8 mouse cellular contexts compared by ENCODE assay signal in genomic region chr5:113993487-113994465, GRCm38 (mm10). TPM values are rescaled to one million over a fixed set of nuclear protein-coding genes. Genes with fewer than 3 reads are reported as not detected.
DNase-seq lines count a peak whose midpoint lies in the region; ATAC-seq and TF ChIP-seq lines count a peak whose summit lies in the region.

TSS of gene Ssh1 (minus strand) at chr5:113993894.

- H3K4me1 ChIP-seq in ES-E14 (ENCODE audit: control insufficient read depth in 2 of 2, insufficient read depth in 2 of 2, low read length in 2 of 2, poor library complexity in 1 of 2) = peaks cover 5 to 14% of the 10 kb centered on the region in 2 experiments; a peak in 2 of 4 replicates

- peak; percentile 72 for ATAC-seq in frontal cortex, adult (ENCODE audit: low TSS enrichment)
- ATAC-seq in hematopoietic stem cell, adult 5-6 weeks (replicated peaks in 1 of 2; ENCODE audit: insufficient read depth in 1 of 2, low FRiP score in 2 of 2, low TSS enrichment in 1 of 2, low read depth in 1 of 2, poor library complexity in 2 of 2, severe bottlenecking in 2 of 2) = 0 out of 4 replicates have a peak, but pooled peaks have one; percentile 30 to 31

- in situ Hi-C loops in ES-E14 (cut with MboI; ENCODE audit: low sequenced_read_pairs in 2 of 2, unreplicated experiment in 2 of 2) = no loop called here

- H3K27ac ChIP-seq in ES-E14 (ENCODE audit: insufficient read depth, low read depth, low read length, poor library complexity, severe bottlenecking) = peak within 1 kb of the TSS; percentile 72; the same call in 1 of the 2 replicates

- H3K9ac ChIP-seq in ES-E14 (ENCODE audit: insufficient read depth, low read depth, low read length, poor library complexity, severe bottlenecking) = peak within 1 kb of the TSS; percentile 91

- peaks cover 2% of the 10 kb centered on the region; the same call in 1 of the 2 replicates for H3K36me3 ChIP-seq in ES-E14 (ENCODE audit: control insufficient read depth, insufficient read depth, low read length, poor library complexity, severe bottlenecking)

- H3K9me3 ChIP-seq in ES-E14 (ENCODE audit: control insufficient read depth, insufficient read depth, low read depth, low read length) = no peaks in the 10 kb centered on the region

- peak within 1 kb of the TSS; percentile 81 to 97 for H3K4me3 ChIP-seq in ES-E14 (ENCODE audit: insufficient read depth in 1 of 2, low read depth in 1 of 2, low read length in 2 of 2, poor library complexity in 1 of 2, severe bottlenecking in 1 of 2)

- DNase-seq in ES-E14 (ENCODE audit: low read depth, low spot score) = peak; percentile 68
- DNase-seq in cerebellum, adult 8-10 months = peak; percentile 89
- DNase-seq in layer of hippocampus, postnatal 14 days (ENCODE audit: low spot score in 2 of 2) = peak; percentile 84 to 87
- peak; percentile 91 for DNase-seq in lung, postnatal 10 days
- peak; percentile 93 for DNase-seq in ovary, postnatal 36 days (ENCODE audit: low spot score)
- peak; percentile 66 for DNase-seq in thymus, postnatal 25 days

TF ChIP-seq in ES-E14, 5 proteins besides CTCF, POLR2A, EP300 and RAD21:
- TF ChIP-seq CHD2 (IDR thresholded peaks at IDR 0.05; ENCODE audit: low read depth, low read length) (no peak), ZNF384 (IDR thresholded peaks at IDR 0.05; ENCODE audit: low read depth, low read length) (no peak), MAFK (IDR thresholded peaks at IDR 0.05; ENCODE audit: insufficient read depth, low read depth, low read length) (no peak), HCFC1 (IDR thresholded peaks at IDR 0.05; ENCODE audit: borderline replicate concordance, insufficient read depth, low read length) (no peak), ZC3H11A (IDR thresholded peaks at IDR 0.05; ENCODE audit: borderline replicate concordance, low read depth, low read length) (no peak)

RNA-seq across cellular contexts. Expression of gene Ssh1, which starts in this region (rescaled TPM):
- total RNA-seq in ES-E14 (2012; rRNA removed) = 11.8 and 13.4 TPM in 2 replicates
- 4.4 and 12.4 TPM in 2 replicates for total RNA-seq in hematopoietic stem cell, adult 5-6 weeks (2017)
- 10 to 100 TPM; 23.8 to 25.2 TPM for total RNA-seq in layer of hippocampus, postnatal 14 days (2021)

Comparison
In these comparisons a context has a peak if more than half of its experiments do, and no peak if none do; other contexts are left out.
1. Peak in every context shown above with its lines: DNase-seq, ATAC-seq, H3K4me3 ChIP-seq and H3K27ac ChIP-seq.